Mouse (Mus musculus): ENCODE measurements around the gene Pmvk. TPM values are rescaled to one million over a fixed set of nuclear protein-coding genes. Genes with fewer than 3 reads are reported as not detected.
A peak's percentile ranks its signal among the peaks of the same experiment; 100 is the strongest.
"Not testable (repeated sequence)": the region's sequence is repeated elsewhere in the genome, so short reads cannot be mapped to it uniquely, and the experiment has no call there.

Pmvk gene
- polyA plus RNA-seq, 2 experiments, result 32.1 to 32.2 TPM

- DNase-seq (ENCODE audit: low read depth in 3 of 3, low spot score in 3 of 3), result peak; percentile 72 to 78 (median 77)
- peak overlapping the region; percentile 56 for H3K9ac ChIP-seq (replicated peaks)
- peaks cover 40% of the 10 kb centered on the region for H3K36me3 ChIP-seq (replicated peaks; ENCODE audit: control insufficient read depth, insufficient read depth, low read depth)
- peak overlapping the region; percentile 61 for H3K4me2 ChIP-seq (ENCODE audit: low read depth)
- H3K27me3 ChIP-seq (ENCODE audit: control insufficient read depth, insufficient read depth, low read length), result no peaks in the 10 kb centered on the region
- WGBS (ENCODE audit: insufficient replicate concordance), result 9% methylated on average over 4 of the region's 4 CpGs
- H3K4me3 ChIP-seq (ENCODE audit: insufficient read depth in 1 of 2, low read depth in 2 of 2, low read length in 2 of 2), result peak overlapping the region; percentile 31 to 33
- H3K4me1 ChIP-seq (replicated peaks; ENCODE audit: control insufficient read depth in 2 of 2, insufficient read depth in 2 of 2, low read length in 1 of 2), result peaks cover 39 to 52% of the 10 kb centered on the region in 2 experiments
- no peaks in the 10 kb centered on the region for H3K9me3 ChIP-seq (ENCODE audit: control insufficient read depth, low read length)
- TF ChIP-seq EP300 (IDR thresholded peaks at IDR 0.05; ENCODE audit: low read depth) (peak; percentile 83), CTCF (IDR thresholded peaks at IDR 0.05; ENCODE audit: low read depth) (no peak)
- peak; percentile 4; the same call in 1 of the 2 replicates for ATAC-seq (ENCODE audit: insufficient read depth)
- H3K27ac ChIP-seq, result peak overlapping the region; percentile 59
These were observed 28.5 kb upstream of the Pmvk start for GRCm38 (mm10) chr3:89425876-89426275.

GRCm38 (mm10) chr3:89429021-89429420 is 25.3 kb upstream of the Pmvk start:
- H3K4me1 ChIP-seq (replicated peaks; ENCODE audit: control insufficient read depth in 2 of 2, insufficient read depth in 2 of 2, low read length in 1 of 2), result peaks cover 27 to 30% of the 10 kb centered on the region in 2 experiments
- DNase-seq (ENCODE audit: low read depth in 3 of 3, low spot score in 3 of 3); H3K27me3 ChIP-seq (ENCODE audit: control insufficient read depth, insufficient read depth, low read length); H3K9me3 ChIP-seq (ENCODE audit: control insufficient read depth, low read length); H3K27ac ChIP-seq; H3K4me3 ChIP-seq (ENCODE audit: insufficient read depth in 1 of 2, low read depth in 2 of 2, low read length in 2 of 2); ATAC-seq (ENCODE audit: insufficient read depth); H3K4me2 ChIP-seq (ENCODE audit: low read depth); H3K9ac ChIP-seq (replicated peaks): not testable (repeated sequence)
- WGBS (ENCODE audit: insufficient replicate concordance), result 84% methylated on average over 7 of the region's 7 CpGs
- H3K36me3 ChIP-seq (replicated peaks; ENCODE audit: control insufficient read depth, insufficient read depth, low read depth), result peaks cover 49% of the 10 kb centered on the region

GRCm38 (mm10) chr3:89430171-89431159 is 23.9 kb upstream of the Pmvk start, which contains the start of gene Pygo2:
Gene Pygo2 (plus strand): TSS chr3:89430214.
- WGBS (ENCODE audit: insufficient replicate concordance), result 2% methylated on average over 68 of the region's 68 CpGs
- H3K36me3 ChIP-seq (replicated peaks; ENCODE audit: control insufficient read depth, insufficient read depth, low read depth), result peaks cover 35% of the 10 kb centered on the region
- H3K4me1 ChIP-seq (replicated peaks; ENCODE audit: control insufficient read depth in 2 of 2, insufficient read depth in 2 of 2, low read length in 1 of 2), result peaks cover 13 to 17% of the 10 kb centered on the region in 2 experiments

DNA sequence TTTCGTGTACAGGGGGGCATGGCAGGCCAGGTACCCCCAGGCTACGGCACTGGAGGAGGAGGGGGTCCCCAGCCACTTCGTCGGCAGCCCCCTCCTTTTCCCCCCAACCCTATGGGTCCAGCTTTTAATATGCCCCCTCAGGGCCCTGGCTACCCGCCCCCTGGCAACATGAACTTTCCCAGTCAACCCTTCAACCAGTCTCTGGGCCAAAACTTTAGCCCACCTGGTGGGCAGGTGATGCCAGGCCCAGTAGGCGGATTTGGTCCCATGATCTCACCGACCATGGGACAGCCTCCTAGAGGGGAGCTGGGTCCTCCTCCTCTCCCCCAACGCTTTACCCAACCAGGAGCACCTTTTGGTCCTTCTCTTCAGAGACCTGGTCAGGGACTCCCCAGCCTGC is 21.7 kb upstream of the Pmvk start:
- no peak overlapping the region for H3K27ac ChIP-seq
- no peak overlapping the region for H3K9ac ChIP-seq (replicated peaks)
- no peak overlapping the region for H3K4me3 ChIP-seq (ENCODE audit: insufficient read depth in 1 of 2, low read depth in 2 of 2, low read length in 2 of 2)
- no peak for TF ChIP-seq CTCF (IDR thresholded peaks at IDR 0.05; ENCODE audit: low read depth)
- TF ChIP-seq EP300 (IDR thresholded peaks at IDR 0.05; ENCODE audit: low read depth), result no peak
- peaks cover 10 to 18% of the 10 kb centered on the region in 2 experiments for H3K4me1 ChIP-seq (replicated peaks; ENCODE audit: control insufficient read depth in 2 of 2, insufficient read depth in 2 of 2, low read length in 1 of 2)
- peaks cover 21% of the 10 kb centered on the region for H3K36me3 ChIP-seq (replicated peaks; ENCODE audit: control insufficient read depth, insufficient read depth, low read depth)
- ATAC-seq (ENCODE audit: insufficient read depth) (no peak), DNase-seq (ENCODE audit: low read depth in 3 of 3, low spot score in 3 of 3) (no peak)
- WGBS (ENCODE audit: insufficient replicate concordance), result 84% methylated on average over 8 of the region's 8 CpGs
- no peaks in the 10 kb centered on the region for H3K27me3 ChIP-seq (ENCODE audit: control insufficient read depth, insufficient read depth, low read length)
- H3K4me2 ChIP-seq (ENCODE audit: low read depth), result no peak overlapping the region
- no peaks in the 10 kb centered on the region for H3K9me3 ChIP-seq (ENCODE audit: control insufficient read depth, low read length)

More at GRCm38 (mm10) chr3:89430171-89431159, 23.9 kb upstream of the Pmvk start, which contains the start of gene Pygo2:
- no peaks in the 10 kb centered on the region for H3K9me3 ChIP-seq (ENCODE audit: control insufficient read depth, low read length)
- peak within 1 kb of the TSS; percentile 94 for H3K4me2 ChIP-seq (ENCODE audit: low read depth)
- 0 out of 2 replicates have a peak, but pooled peaks have one; percentile 11 for TF ChIP-seq CTCF (IDR thresholded peaks at IDR 0.05; ENCODE audit: low read depth)
- no peak for TF ChIP-seq EP300 (IDR thresholded peaks at IDR 0.05; ENCODE audit: low read depth)
- DNase-seq (ENCODE audit: low read depth in 3 of 3, low spot score in 3 of 3) (peak; percentile 85 to 88 (median 87)), ATAC-seq (ENCODE audit: insufficient read depth) (peak; percentile 95)
- peak within 1 kb of the TSS; percentile 62 for H3K27ac ChIP-seq
- H3K27me3 ChIP-seq (ENCODE audit: control insufficient read depth, insufficient read depth, low read length), result no peaks in the 10 kb centered on the region
- peak within 1 kb of the TSS; percentile 82 to 83 for H3K4me3 ChIP-seq (ENCODE audit: insufficient read depth in 1 of 2, low read depth in 2 of 2, low read length in 2 of 2)
- peak within 1 kb of the TSS; percentile 92 for H3K9ac ChIP-seq (replicated peaks)

DNA sequence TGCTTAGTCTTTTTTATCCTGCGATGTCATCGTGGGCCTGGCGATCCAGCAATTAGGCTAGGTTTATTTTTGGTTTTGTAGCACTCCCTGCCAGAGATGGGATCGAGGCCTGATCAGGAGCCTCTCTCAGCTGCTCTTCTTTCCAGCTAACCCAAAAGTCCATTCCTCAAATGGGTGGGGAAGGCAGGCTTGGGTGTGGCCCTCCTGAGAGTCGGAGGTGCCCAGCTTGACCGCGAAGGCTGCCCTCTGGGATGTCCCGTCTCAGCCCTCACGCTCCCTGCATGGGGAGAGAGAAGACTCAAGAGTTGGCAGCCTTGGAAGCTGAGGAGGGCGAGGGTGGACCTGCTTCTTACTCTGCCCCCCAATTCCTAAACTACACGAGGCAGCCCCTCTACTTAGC is 19.8 kb upstream of the Pmvk start:
- TF ChIP-seq EP300 (IDR thresholded peaks at IDR 0.05; ENCODE audit: low read depth) (no peak), CTCF (IDR thresholded peaks at IDR 0.05; ENCODE audit: low read depth) (no peak)
- H3K36me3 ChIP-seq (replicated peaks; ENCODE audit: control insufficient read depth, insufficient read depth, low read depth), result peaks cover 12% of the 10 kb centered on the region
- no peak overlapping the region for H3K4me3 ChIP-seq (ENCODE audit: insufficient read depth in 1 of 2, low read depth in 2 of 2, low read length in 2 of 2)
- H3K9me3 ChIP-seq (ENCODE audit: control insufficient read depth, low read length), result no peaks in the 10 kb centered on the region
- H3K4me2 ChIP-seq (ENCODE audit: low read depth), result no peak overlapping the region
- DNase-seq (ENCODE audit: low read depth in 3 of 3, low spot score in 3 of 3), result no peak
- ATAC-seq (ENCODE audit: insufficient read depth), result no peak
- no peak overlapping the region for H3K27ac ChIP-seq
- peaks cover 10 to 23% of the 10 kb centered on the region in 2 experiments for H3K4me1 ChIP-seq (replicated peaks; ENCODE audit: control insufficient read depth in 2 of 2, insufficient read depth in 2 of 2, low read length in 1 of 2)
- 81% methylated on average over 11 of the region's 11 CpGs for WGBS (ENCODE audit: insufficient replicate concordance)
- no peaks in the 10 kb centered on the region for H3K27me3 ChIP-seq (ENCODE audit: control insufficient read depth, insufficient read depth, low read length)
- no peak overlapping the region for H3K9ac ChIP-seq (replicated peaks)
